Mouse (Mus musculus) frontal cortex, postnatal 36 days (tissue): ENCODE measurements around the gene Itgb1bp1.

Source experiments
- DNase-seq, 2 experiments: peaks; one replicate each; pipeline ENCODE4 v3.0.0; 2022; ENCODE audit warnings: low spot score in 2 of 2

Itgb1bp1 gene

GRCm38 (mm10) chr12:21244375-21244960, 41.6 kb downstream of the Itgb1bp1 start:
- no peak for DNase-seq

GRCm38 (mm10) chr12:21241965-21242364, 44.1 kb downstream of the Itgb1bp1 start:
- DNase-seq = no peak

- no peak for DNase-seq
Observed at GRCm38 (mm10) chr12:21234560-21234959, 51.5 kb downstream of the Itgb1bp1 start.

DNA sequence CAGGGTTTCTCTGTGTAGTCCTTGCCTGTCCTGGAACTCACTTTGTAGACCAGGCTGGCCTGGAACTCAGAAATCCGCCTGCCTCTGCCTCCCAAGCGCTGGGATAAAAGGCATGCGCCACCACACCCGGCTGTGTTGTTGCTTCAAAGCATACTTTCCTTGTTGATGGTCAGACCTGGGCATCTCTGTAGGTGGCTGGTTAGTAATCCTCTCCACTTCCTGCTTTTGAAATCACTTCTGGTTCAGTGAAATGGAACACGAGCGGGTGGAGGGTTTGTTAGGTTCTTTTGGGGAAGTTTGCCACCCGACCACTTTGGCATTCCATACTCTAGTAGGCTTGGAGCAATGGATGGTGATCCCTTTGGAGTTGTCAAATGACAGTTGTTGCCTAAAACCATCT, 52.4 kb downstream of the Itgb1bp1 start:
- no peak for DNase-seq

- peak in 1 of 2 experiments; percentile 50 for DNase-seq
Observed at GRCm38 (mm10) chr12:21229076-21229918, 56.8 kb downstream of the Itgb1bp1 start.

- DNase-seq = no peak
Observed at GRCm38 (mm10) chr12:21228650-21229049, 57.4 kb downstream of the Itgb1bp1 start.

DNA sequence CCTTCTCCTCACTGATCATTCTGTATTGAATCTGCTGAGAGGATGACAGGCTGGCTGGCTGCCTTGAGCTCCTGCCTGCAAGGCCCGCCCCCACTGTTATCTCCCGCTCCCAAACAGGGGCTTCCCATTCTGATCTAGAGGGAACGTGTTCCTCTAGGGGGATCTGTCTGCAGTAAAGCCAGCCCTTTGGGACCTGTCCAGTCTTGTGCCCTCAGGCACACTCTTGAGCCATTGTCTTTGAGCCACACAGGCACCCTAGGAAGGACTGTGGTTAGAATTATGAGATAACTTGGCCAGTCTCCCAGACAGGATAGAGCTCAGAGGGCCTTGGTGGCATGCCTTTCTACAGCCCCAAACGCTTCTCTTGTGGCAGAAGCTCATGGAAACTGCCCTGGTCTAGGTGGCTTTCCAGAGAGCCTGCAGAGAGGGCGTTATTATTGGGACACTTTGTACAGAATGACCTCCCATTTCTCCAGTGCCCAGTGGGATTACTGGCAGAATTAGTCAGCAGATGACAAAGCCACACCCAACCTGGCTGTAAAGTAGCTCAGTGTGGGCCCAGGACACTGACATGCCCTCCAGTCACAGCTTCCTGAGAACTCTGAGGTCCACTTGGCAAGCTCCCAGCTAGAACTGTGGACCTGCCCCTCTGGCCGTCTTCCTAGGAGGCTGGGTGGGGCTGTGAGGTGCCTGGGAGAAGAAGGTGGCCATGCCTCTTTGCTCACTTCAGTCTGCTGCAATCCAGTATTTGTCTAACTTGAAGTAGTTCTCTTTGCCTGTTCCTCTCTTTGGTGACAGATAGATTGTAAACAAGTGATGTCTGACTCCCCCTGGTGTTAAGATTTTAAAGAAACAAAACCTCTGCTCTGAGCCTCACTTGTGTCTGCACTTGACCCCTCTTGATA, 58.8 kb downstream of the Itgb1bp1 start:
- DNase-seq = no peak

GRCm38 (mm10) chr12:21226316-21226715, 59.8 kb downstream of the Itgb1bp1 start:
- no peak for DNase-seq

DNA sequence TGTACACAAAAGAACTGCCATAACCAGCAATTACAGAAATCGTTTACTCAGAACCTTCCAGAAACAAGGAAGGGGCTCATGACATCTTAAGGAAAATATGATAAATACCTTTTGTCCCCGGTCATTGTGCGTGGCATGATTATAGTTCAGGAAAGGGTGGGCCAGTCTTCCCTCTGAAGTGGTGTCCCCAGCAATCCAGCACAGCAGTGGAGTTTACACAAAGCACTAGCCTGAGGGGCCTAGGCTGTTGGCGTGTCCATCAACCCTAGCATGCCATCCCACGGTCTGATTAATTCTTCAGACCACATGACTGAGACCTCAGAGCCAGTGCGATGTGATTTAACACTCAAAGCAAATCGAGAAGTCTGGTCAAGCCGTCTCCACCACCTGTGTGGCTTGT, 60.7 kb downstream of the Itgb1bp1 start:
- DNase-seq = no peak

- DNase-seq = no peak
Observed at GRCm38 (mm10) chr12:21223923-21224322, 62.2 kb downstream of the Itgb1bp1 start.

- DNase-seq = no peak
Observed at GRCm38 (mm10) chr12:21220596-21220995, 65.5 kb downstream of the Itgb1bp1 start.

DNA sequence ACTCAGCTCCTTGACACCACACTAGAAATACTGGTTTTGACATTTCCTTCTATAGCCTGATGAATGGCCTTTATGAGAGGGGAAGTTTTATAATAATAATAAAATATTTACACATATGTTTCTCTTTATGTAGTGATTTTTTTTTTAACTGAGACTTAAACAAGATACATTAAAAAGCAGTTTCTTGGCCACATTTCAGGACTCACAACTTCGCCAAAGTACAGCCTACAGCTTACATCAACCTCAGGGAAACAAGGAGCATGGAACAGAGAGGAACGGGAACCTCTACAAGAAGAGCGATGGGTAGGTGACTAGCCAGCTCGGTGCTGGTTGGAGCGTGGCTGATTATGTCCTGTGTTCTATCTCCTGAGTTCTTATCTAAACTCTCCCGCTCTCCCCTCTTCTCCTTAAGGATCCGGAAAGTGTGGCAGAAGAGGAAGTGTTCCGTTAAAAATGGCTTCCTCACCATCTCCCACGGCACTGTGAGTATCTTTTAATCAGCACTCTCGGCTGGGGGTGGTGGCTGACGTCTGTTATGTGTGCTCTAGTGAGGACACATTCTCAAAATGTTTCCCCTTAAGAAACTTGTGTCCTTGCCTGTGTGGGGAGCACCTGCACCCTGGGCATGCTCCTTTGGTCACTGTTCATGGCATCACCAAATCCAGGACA, 68.2 kb downstream of the Itgb1bp1 start:
- DNase-seq = no peak

- DNase-seq = no peak
Observed at GRCm38 (mm10) chr12:21214551-21215165, 71.4 kb downstream of the Itgb1bp1 start.

GRCm38 (mm10) chr12:21212876-21213275, 73.2 kb downstream of the Itgb1bp1 start:
- DNase-seq = no peak

GRCm38 (mm10) chr12:21209273-21209672, 76.8 kb downstream of the Itgb1bp1 start:
- DNase-seq = no peak

- no peak for DNase-seq
Observed at GRCm38 (mm10) chr12:21208172-21208795, 77.8 kb downstream of the Itgb1bp1 start.

GRCm38 (mm10) chr12:21207422-21207821, 78.7 kb downstream of the Itgb1bp1 start:
- no peak for DNase-seq

DNA sequence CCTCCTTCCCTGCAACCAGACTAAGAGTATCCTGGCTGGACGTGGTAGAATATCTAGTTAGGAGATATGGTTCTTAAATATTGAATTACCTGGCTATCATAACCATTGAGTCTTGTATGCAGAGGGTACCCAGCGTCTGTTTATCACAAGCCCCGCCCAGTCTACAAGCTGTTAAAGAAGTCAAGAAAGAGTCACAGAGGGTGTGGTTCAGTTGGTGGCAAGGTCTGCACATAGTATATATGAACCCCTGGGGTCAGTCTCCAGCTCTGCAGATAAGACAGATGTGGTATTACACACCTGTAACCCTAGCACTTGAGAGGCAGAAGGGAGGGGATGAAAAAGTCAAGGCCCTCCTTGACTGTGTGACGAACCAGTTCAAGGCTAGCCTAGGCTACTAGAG, 80.3 kb downstream of the Itgb1bp1 start:
- DNase-seq = no peak

GRCm38 (mm10) chr12:21204701-21205312, 81.3 kb downstream of the Itgb1bp1 start:
- no peak for DNase-seq
